Mouse (Mus musculus): ENCODE results near the gene Atg4b. TPM values are rescaled to one million over a fixed set of nuclear protein-coding genes. Genes with fewer than 3 reads are reported as not detected.

The Atg4b gene
- 56.5 and 69.7 TPM in 2 replicates for polyA plus RNA-seq (2015; fragmentation: Nextera tagmentation; extraction: Ambion mirVana)

DNA sequence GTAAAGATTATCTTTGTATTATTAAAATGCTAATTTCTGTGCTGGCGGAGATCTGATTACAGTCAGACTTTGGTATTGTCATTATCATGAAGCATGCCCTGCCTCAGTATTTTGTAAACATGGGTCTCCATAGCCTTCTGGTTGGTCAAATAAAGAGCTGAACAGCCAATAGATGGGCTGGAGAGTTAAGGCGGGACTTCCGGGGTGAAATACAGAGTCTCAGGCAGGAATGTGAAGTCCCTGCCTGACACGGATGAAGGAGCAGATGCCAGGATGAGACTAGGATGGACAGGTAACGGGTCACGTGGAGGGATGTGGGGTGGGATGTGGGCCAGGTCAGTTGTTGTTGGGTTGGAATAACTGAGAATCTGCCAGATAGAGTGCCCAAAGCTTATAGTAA lies at the start of gene Atg4b:
TSS of gene Atg4b (plus strand) at position 211 of the 400 bp plus-strand sequence.

DNA sequence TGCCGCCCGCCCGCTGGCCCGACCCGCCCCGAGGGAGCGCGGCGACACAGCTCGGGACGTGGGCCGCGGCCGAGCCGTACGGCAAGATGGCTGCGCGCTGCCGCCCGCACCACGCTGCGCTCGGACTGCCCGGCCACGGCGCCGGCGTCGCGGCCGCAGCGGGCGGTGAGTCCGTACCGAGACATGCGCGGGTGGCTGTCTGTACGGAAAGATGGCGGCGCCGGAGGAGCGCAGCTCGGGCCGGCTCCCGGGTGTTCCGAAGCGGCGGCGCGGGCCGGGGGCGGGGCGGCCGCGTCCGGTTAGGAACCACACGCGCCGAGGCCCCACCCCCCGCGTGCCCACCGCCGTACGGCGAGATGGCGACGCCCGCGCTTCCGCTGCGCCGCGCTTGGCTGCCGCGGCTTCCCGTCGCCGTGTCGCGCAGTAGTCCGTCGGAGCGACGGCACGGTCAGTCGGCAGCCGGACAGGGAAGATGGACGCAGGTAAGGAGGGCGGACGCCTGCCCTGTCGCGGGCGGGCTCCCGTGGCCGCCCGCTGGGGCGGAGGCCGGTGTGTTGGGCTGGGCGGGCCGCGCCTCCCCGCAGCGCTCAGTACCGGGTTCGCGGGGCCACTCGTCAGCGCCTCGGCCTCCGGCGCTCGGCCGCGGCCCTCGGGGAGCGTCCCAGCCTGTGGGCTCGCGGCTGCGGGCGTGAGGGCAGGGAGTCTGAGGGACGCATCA lies 3.4 kb downstream of the Atg4b start, which contains the start of gene Thap4:
TSS of gene Thap4 (minus strand) at position 292 of the 718 bp plus-strand sequence.

DNA sequence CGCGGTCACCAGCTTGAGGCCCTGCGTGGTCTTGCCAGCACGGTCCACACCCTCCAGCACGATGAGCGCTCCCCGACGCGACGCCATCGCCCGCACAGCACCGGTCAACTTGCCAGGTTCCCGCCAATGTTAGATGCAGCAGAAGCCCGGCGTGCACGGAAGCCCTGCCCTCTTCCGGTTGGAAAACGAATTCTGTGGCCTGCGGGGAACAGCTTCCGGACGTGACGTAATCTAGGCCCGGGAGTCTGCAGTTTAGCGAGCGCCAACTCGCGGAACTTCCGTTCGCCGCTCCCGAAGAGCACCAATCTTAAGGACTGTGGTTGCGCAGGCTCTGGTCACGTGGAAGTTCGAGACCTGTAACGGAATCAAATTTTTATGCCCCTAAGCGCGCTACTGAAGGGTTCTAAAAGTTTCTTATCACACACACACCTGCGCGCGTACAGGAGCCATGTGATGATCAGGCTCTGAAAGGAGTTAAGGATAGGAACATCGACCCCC lies 50.5 kb downstream of the Atg4b start, which contains the start of gene Dtymk:
TSS of gene Dtymk (minus strand) at position 194 of the 498 bp plus-strand sequence.

DNA sequence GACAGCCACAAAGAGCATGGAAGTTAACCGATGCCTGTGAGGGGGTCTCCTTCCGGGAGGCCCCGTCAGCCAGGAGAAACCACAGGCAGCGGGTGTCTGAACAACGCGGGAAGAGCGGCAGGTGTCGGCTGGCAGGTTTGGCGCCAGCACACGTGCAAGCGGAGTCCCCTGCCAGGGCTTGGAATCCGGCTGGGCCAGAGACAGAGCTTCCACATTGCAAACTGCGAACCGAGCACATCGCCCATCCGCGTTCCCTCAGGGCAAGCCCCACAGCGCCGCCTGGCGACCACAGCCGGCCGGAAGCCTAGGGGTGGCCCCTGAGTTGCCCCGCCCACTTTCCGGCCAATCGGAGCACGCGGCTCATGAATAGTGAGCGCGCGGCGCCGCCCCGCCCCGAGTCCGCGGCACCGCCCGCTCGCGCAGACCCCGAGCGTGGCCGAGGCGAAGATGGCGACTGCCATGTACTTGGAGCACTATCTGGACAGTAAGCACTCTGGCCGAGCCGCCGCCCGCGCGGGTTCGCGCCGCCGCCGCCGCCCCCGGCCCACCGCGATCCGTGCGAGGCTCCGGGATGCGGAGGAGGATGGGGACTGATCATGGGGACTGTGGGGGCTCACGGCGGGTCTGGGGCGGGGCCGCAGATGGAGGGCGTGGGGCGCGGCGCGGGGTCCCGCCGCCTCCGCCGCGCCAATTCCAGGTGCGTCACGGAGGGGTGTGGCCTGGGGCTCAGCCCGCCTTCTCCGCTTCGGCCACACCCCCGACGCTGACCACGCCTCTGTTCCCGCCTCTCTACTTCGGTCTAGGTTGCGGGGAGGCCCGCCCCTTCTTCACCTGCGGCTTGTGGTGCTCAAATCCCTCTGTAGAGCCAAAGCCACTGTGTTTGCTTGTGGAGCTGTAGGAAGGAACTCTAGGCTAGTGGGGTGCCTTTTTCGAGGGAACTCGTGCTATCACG lies 52.5 kb downstream of the Atg4b start, which contains the start of gene Ing5:
TSS of gene Ing5 (plus strand) at position 410 of the 952 bp plus-strand sequence.

DNA sequence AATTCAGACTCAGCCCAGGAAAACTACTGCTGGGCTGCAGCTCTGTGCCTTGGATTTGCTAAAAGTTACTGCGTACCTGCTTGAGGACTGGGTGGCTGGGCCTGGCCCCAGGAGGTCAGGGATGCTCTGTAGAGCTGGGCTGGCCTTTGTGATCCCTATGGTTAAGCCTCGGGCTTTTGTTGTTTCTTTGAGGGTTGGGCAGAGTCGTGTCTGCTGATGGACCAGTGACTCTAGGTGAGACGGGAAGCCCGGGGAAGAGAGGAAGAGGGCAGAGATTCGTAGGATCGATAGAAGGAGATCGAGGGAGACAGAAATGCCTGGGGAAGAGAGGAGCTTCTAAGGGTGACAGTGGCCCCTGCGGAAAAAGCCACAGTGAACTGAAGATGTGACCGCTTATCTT lies 73.3 kb downstream of the Atg4b start, which contains the start of gene D2hgdh:
TSS of gene D2hgdh (plus strand) at position 301 of the 400 bp plus-strand sequence.

Other genes starting within 250 kb of the Atg4b start
- 3.3 TPM in 2 replicates for gene Farp2, start 239.4 kb upstream of the Atg4b start, polyA plus RNA-seq (2015; fragmentation: Nextera tagmentation; extraction: Ambion mirVana)
- 269 and 314 TPM in 2 replicates for gene Stk25, start 92.8 kb upstream of the Atg4b start, polyA plus RNA-seq (2015; fragmentation: Nextera tagmentation; extraction: Ambion mirVana)
- gene Bok, start 65.8 kb upstream of the Atg4b start, polyA plus RNA-seq (2015; fragmentation: Nextera tagmentation; extraction: Ambion mirVana), result 71.9 and 80.7 TPM in 2 replicates
- gene Thap4, start 3.4 kb downstream of the Atg4b start, polyA plus RNA-seq (2015; fragmentation: Nextera tagmentation; extraction: Ambion mirVana), result 48.7 and 48.9 TPM in 2 replicates
- gene Dtymk, start 50.4 kb downstream of the Atg4b start, polyA plus RNA-seq (2015; fragmentation: Nextera tagmentation; extraction: Ambion mirVana), result 123 TPM in 2 replicates
- 6.5 and 6.8 TPM in 2 replicates for gene Ing5, start 52.5 kb downstream of the Atg4b start, polyA plus RNA-seq (2015; fragmentation: Nextera tagmentation; extraction: Ambion mirVana)
- 9.2 and 9.6 TPM in 2 replicates for gene D2hgdh, start 73.4 kb downstream of the Atg4b start, polyA plus RNA-seq (2015; fragmentation: Nextera tagmentation; extraction: Ambion mirVana)
- not detected in 2 replicates for gene Gal3st2, start 109.8 kb downstream of the Atg4b start, polyA plus RNA-seq (2015; fragmentation: Nextera tagmentation; extraction: Ambion mirVana)
- not detected in 2 replicates for gene Gal3st2b, start 166.8 kb downstream of the Atg4b start, polyA plus RNA-seq (2015; fragmentation: Nextera tagmentation; extraction: Ambion mirVana)
- not detected in 2 replicates for gene Gal3st2c, start 239.0 kb downstream of the Atg4b start, polyA plus RNA-seq (2015; fragmentation: Nextera tagmentation; extraction: Ambion mirVana)

Measured in neural tube, postnatal 0 days (tissue).